Mouse (Mus musculus) midbrain, embryonic 11.5 days (tissue): ENCODE measurements around the gene Psme4. TPM values are rescaled to one million over a fixed set of nuclear protein-coding genes. Genes with fewer than 3 reads are reported as not detected.
"Not testable (repeated sequence)": the region's sequence is repeated elsewhere in the genome, so short reads cannot be mapped to it uniquely, and the experiment has no call there.

ENCODE experiments used
- ATAC-seq: fragments of 200-750 bp; cut with Nextera tagmentation; 2 replicates; pipeline ENCODE4 v1.8.0; 2017; ENCODE audit warnings: moderate TSS enrichment, moderate library complexity; ENCODE audit not compliant: low FRiP score
- DNase-seq: peaks from one replicate; pipeline ENCODE4 v3.0.0; 2015; ENCODE audit warnings: low spot score; ENCODE audit errors: missing footprints
- H3K27ac ChIP-seq: fragments of 300-500 bp; sonication (generic); 2 replicates; pipeline ENCODE4 v1.5.1; 2014; ENCODE audit warnings: low read depth, low read length
- H3K27me3 ChIP-seq: fragments of 300-500 bp; sonication (generic); 2 replicates; pipeline ENCODE4 v1.6.1; 2014; ENCODE audit warnings: mild to moderate bottlenecking, low read length, moderate library complexity, mixed read lengths; ENCODE audit not compliant: control insufficient read depth, insufficient read depth
- H3K36me3 ChIP-seq: fragments of 300-500 bp; sonication (generic); 2 replicates; pipeline ENCODE4 v1.6.1; 2014; ENCODE audit warnings: mild to moderate bottlenecking, low read length, moderate library complexity, mixed read lengths; ENCODE audit not compliant: control insufficient read depth, insufficient read depth
- H3K4me1 ChIP-seq: fragments of 300-500 bp; sonication (generic); 2 replicates; pipeline ENCODE4 v1.6.1; 2014; ENCODE audit warnings: low read length; ENCODE audit not compliant: control insufficient read depth, insufficient read depth
- H3K4me2 ChIP-seq: fragments of 300-500 bp; sonication (generic); 2 replicates; pipeline ENCODE4 v1.6.1; 2014; ENCODE audit warnings: mild to moderate bottlenecking, moderate library complexity
- H3K4me3 ChIP-seq: fragments of 300-500 bp; sonication (generic); 2 replicates; pipeline ENCODE4 v1.5.1; 2014; ENCODE audit warnings: low read depth, low read length
- H3K9ac ChIP-seq: fragments of 300-500 bp; sonication (generic); 2 replicates; pipeline ENCODE4 v1.6.1; 2014; ENCODE audit warnings: low read length
- H3K9me3 ChIP-seq: fragments of 300-500 bp; sonication (generic); 2 replicates; pipeline ENCODE4 v1.6.1; 2016; ENCODE audit warnings: low read length; ENCODE audit not compliant: control insufficient read depth
- WGBS: fragments of 180-500 bp; shearing (Covaris S2); extraction: QIAGEN DNeasy Blood & Tissue Kit; methylation state at CpG from one replicate; pipeline ENCODE4 v1.1.7; 2014; 5-methylcytosine and 5-hydroxymethylcytosine counted together
- polyA plus RNA-seq: library from polyadenylated mRNA; unstranded; fragments of >200 nt; fragmentation: Nextera tagmentation; extraction: Ambion mirVana; gene quantifications from 2 replicates; pipeline ENCODE4 v1.2.1, GENCODE M21; 2014

Gene Psme4
- polyA plus RNA-seq, 1 experiment from 2014 or later: 34.5 TPM

- Histone ChIP-seq H3K4me3 (peak overlapping the region; percentile 56), H3K4me2 (peak overlapping the region; percentile 95), H3K9ac (peak overlapping the region; percentile 73)
- not testable (repeated sequence) for ATAC-seq, H3K36me3 ChIP-seq, H3K9me3 ChIP-seq, H3K27me3 ChIP-seq, H3K27ac ChIP-seq, H3K4me1 ChIP-seq
- peak; percentile 86 for DNase-seq
- 64% methylated on average over 4 of the region's 4 CpGs for WGBS
Measured at GRCm38 (mm10) chr11:30754486-30754854, 17.1 kb upstream of the Psme4 start.

DNA sequence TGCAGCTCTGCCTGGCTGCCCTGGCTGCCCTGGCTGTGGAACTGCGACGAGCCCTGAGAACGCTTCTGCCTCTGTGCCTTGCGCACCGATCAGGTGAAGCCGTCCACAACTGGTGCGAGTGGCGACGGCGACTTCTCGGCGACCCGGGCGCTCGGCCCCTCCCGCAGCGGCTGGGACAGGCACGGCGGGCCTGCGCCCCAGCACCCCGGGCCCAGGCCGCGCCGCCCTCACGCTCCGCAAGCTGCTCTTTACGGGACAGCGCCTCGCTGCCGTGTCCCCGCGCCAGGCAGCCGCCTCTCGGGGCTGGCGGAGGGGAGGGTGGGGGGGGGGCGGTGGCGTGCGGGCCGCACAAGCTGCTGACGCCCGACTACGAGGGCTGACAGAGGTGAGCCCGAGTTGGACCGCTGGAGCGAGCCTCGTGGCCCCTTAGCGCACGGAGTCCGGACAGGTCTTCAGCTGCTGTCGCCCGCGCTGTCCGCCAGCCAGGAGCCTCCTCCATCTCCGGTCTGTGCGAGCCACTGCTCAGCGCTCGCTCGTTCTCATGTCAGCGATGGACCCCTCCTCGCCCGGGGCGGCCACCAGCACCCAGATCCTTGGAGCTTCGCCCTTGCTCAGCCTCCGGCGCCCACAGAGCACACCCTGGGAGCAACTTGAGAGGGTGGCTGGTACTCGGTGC lies 16.5 kb upstream of the Psme4 start:
- Histone ChIP-seq H3K4me3 (peak overlapping the region; percentile 56), H3K9ac (peak overlapping the region; percentile 73), H3K9me3 (no peaks in the 10 kb centered on the region), H3K4me1 (no peaks in the 10 kb centered on the region), H3K4me2 (peak overlapping the region; percentile 95), H3K36me3 (no peaks in the 10 kb centered on the region), H3K27me3 (peaks cover 4% of the 10 kb centered on the region; the same call in 1 of the 2 replicates), H3K27ac (no peak overlapping the region)
- under 1% methylated on average over 65 of the region's 66 CpGs for WGBS
- peak; percentile 94 for ATAC-seq
- DNase-seq: peak; percentile 94

DNA sequence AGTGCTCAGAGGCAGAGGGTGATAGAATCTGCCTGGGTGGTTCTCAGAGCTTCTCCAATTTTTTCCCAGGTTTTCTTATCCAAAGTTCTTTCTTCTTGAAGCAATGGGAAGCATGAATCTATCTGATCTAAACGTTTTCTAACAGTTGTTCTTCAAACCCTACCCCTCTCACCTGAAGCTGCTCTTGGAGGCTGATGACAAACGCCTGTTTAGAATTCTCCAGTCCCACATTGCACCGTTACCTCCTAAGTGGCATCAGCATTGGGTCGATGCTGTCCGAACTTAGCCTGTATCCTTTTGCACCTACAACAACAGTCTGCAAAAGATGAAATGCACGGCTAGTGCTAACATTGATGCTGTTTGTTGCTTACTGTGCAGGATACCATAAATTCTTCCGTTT lies 10.1 kb upstream of the Psme4 start:
- H3K9me3 ChIP-seq: no peaks in the 10 kb centered on the region
- no peaks in the 10 kb centered on the region for H3K4me1 ChIP-seq
- no peak overlapping the region for H3K4me2 ChIP-seq
- no peak overlapping the region for H3K9ac ChIP-seq
- DNase-seq (peak; percentile 67), ATAC-seq (no peak)
- WGBS: 80% methylated on average over 7 of the region's 7 CpGs
- H3K4me3 ChIP-seq: no peak overlapping the region
- no peaks in the 10 kb centered on the region for H3K36me3 ChIP-seq
- no peaks in the 10 kb centered on the region for H3K27me3 ChIP-seq
- H3K27ac ChIP-seq: no peak overlapping the region

DNA sequence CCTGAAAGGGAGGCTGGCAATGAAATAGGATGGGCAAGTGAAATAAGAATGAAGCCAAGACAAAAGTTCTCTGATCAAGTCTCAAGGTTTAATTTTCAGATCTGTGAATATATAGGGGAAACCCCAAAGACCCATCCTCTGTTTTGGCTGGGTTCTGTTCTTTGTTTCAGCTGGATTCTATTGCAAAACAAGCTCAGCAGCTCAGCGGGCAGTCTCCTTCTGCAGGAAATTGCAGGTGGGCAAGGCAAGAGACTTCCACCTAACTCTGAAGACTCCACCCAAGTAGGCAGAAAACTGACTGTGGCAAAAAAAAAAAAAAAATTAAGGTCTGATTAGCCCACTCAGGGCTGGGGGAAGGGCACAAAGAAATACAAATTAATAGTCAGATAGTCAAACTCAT lies 9.6 kb upstream of the Psme4 start:
- Histone ChIP-seq H3K4me1 (no peaks in the 10 kb centered on the region), H3K4me2 (no peak overlapping the region), H3K4me3 (no peak overlapping the region), H3K9ac (no peak overlapping the region), H3K9me3 (no peaks in the 10 kb centered on the region), H3K27ac (no peak overlapping the region), H3K27me3 (no peaks in the 10 kb centered on the region), H3K36me3 (no peaks in the 10 kb centered on the region)
- ATAC-seq: no peak
- DNase-seq: no peak
- 79% methylated on average over 1 of the region's 1 CpGs for WGBS

GRCm38 (mm10) chr11:30765076-30765475 lies 6.5 kb upstream of the Psme4 start:
- no peak for ATAC-seq
- Histone ChIP-seq H3K27ac (no peak overlapping the region), H3K36me3 (no peaks in the 10 kb centered on the region), H3K4me1 (no peaks in the 10 kb centered on the region), H3K4me2 (no peak overlapping the region), H3K9me3 (no peaks in the 10 kb centered on the region), H3K27me3 (no peaks in the 10 kb centered on the region), H3K9ac (no peak overlapping the region), H3K4me3 (no peak overlapping the region)
- peak; percentile 57 for DNase-seq
- WGBS: 85% methylated on average over 1 of the region's 1 CpGs

DNA sequence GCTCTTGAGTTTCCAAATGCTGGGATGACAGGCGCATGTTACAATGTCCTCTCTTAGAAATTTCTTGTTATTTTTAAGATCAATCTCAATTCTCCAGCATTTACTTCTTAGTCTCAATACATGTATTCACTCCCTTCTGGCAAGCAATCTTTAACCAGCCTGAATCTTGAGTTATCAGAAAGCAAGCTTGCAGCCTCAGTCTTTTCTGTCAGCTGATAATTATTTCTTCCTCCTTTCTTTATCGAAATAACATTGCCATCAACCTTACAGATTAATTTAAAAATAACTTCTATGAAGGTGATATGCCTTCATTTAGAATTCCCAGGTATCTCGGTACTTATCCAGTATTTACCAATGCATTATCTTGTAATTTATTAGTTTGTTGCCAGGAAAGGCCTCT lies 709 bp upstream of the Psme4 start:
- DNase-seq: peak; percentile 88
- no peak overlapping the region for H3K27ac ChIP-seq
- peak overlapping the region; percentile 99 for H3K4me3 ChIP-seq
- H3K9me3 ChIP-seq: no peaks in the 10 kb centered on the region
- 85% methylated on average over 3 of the region's 3 CpGs for WGBS
- ATAC-seq: no peak
- peak overlapping the region; percentile 73 for H3K4me2 ChIP-seq
- peak overlapping the region; percentile 95; the same call in 1 of the 2 replicates for H3K9ac ChIP-seq
- H3K27me3 ChIP-seq: no peaks in the 10 kb centered on the region
- peaks cover 9% of the 10 kb centered on the region; the same call in 1 of the 2 replicates for H3K4me1 ChIP-seq
- no peaks in the 10 kb centered on the region for H3K36me3 ChIP-seq

DNA sequence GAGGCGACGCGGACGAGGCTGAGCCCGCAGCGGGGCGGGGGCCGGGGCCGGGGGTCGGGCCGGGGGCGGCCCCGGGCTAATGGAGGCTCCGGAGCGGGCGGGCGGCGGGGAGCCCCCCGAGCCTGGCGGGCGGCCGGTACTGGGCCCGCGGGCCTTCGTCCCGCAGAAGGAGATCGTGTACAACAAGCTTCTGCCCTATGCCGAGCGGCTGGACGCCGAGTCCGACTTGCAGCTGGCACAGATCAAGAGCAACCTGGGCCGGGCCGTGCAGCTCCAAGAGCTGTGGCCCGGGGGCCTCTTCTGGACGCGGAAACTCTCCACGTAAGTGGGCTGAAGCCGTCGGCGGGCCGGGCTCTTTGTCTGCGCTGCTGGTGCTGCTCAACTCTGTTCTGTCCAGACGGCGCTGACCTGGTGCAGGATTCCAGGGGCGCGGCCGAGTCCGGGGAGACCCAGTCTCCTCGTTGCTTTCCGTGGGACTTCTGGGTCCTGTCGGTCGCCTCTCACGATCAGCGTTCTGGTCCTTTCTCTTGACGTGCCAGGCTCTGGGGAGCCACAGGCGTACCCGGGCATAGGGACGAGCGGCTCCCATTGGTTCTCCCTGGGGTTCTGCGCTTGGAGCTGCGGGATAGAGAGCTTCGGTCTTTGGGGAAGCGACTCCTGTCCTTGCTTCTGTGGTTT lies 517 bp downstream of the Psme4 start:
- peak; percentile 95 for DNase-seq
- Histone ChIP-seq H3K9me3 (no peaks in the 10 kb centered on the region), H3K9ac (peak overlapping the region; percentile 95), H3K27ac (peak overlapping the region; percentile 87), H3K4me1 (peaks cover 9% of the 10 kb centered on the region; the same call in 1 of the 2 replicates), H3K4me2 (peak overlapping the region; percentile 73), H3K27me3 (no peaks in the 10 kb centered on the region), H3K36me3 (no peaks in the 10 kb centered on the region), H3K4me3 (peak overlapping the region; percentile 99)
- peak; percentile 78 for ATAC-seq
- under 1% methylated on average over 50 of the region's 64 CpGs for WGBS

GRCm38 (mm10) chr11:30772777-30773417 lies 1.4 kb downstream of the Psme4 start:
- WGBS: 5% methylated on average over 21 of the region's 21 CpGs
- H3K27me3 ChIP-seq: no peaks in the 10 kb centered on the region
- peak overlapping the region; percentile 99 for H3K4me3 ChIP-seq
- H3K27ac ChIP-seq: no peak overlapping the region
- no peaks in the 10 kb centered on the region for H3K9me3 ChIP-seq
- ATAC-seq: no peak
- H3K4me1 ChIP-seq: peaks cover 9% of the 10 kb centered on the region; the same call in 1 of the 2 replicates
- peak overlapping the region; percentile 95 for H3K9ac ChIP-seq
- peak overlapping the region; percentile 73 for H3K4me2 ChIP-seq
- no peaks in the 10 kb centered on the region for H3K36me3 ChIP-seq
- peak; percentile 89 for DNase-seq

GRCm38 (mm10) chr11:30774638-30775037 lies 3.1 kb downstream of the Psme4 start:
- H3K27ac ChIP-seq: no peak overlapping the region
- no peak overlapping the region for H3K4me3 ChIP-seq
- DNase-seq (no peak), ATAC-seq (no peak)
- peaks cover 9% of the 10 kb centered on the region; the same call in 1 of the 2 replicates for H3K4me1 ChIP-seq
- H3K36me3 ChIP-seq: no peaks in the 10 kb centered on the region
- H3K9ac ChIP-seq: no peak overlapping the region
- 100% methylated on average over 1 of the region's 1 CpGs for WGBS
- H3K9me3 ChIP-seq: no peaks in the 10 kb centered on the region
- no peak overlapping the region for H3K4me2 ChIP-seq
- no peaks in the 10 kb centered on the region for H3K27me3 ChIP-seq
